Mouse (Mus musculus) frontal cortex, postnatal 36 days (tissue): ENCODE results near the gene Sctr.

Source experiments
- DNase-seq, 2 experiments: peaks; one replicate each; pipeline ENCODE4 v3.0.0; 2022; ENCODE audit warnings: low spot score in 2 of 2

Gene Sctr

GRCm38 (mm10) chr1:120101227-120101609, 94.5 kb downstream of the Sctr start:
- no peak for DNase-seq

GRCm38 (mm10) chr1:120105556-120105959, 98.9 kb downstream of the Sctr start:
- DNase-seq = no peak

- DNase-seq = no peak
These were observed 103.2 kb downstream of the Sctr start for GRCm38 (mm10) chr1:120109741-120110432.

GRCm38 (mm10) chr1:120111766-120112165, 105.1 kb downstream of the Sctr start:
- no peak for DNase-seq

GRCm38 (mm10) chr1:120112251-120113187, 105.8 kb downstream of the Sctr start:
- no peak for DNase-seq
